Mouse (Mus musculus) MEL (cell line): Measurements from ENCODE around the gene Spg21. TPM values are rescaled to one million over a fixed set of nuclear protein-coding genes. Genes with fewer than 3 reads are reported as not detected.

Experiments
- DNase-seq: peaks from one replicate; pipeline ENCODE4 v3.0.0; 2011; ENCODE audit warnings: low read depth, low spot score
- H3K27ac ChIP-seq: 2 replicates; pipeline ENCODE4 v1.5.1; 2012; ENCODE audit warnings: low read depth, mild to moderate bottlenecking, control low read depth, low read length, moderate library complexity; ENCODE audit not compliant: control insufficient read depth
- H3K27me3 ChIP-seq, 2 experiments: fragments of 150-350 bp in 1 of 2; sonication (generic) in 1 of 2; 2 replicates each; pipeline ENCODE4 v1.6.1; 2012; ENCODE audit warnings: low read length in 2 of 2, mild to moderate bottlenecking in 2 of 2, improper control_type of control experiment in 1 of 2, moderate library complexity in 1 of 2; ENCODE audit not compliant: insufficient read depth in 2 of 2, control insufficient read depth in 1 of 2
- H3K36me3 ChIP-seq, 2 experiments: 2 replicates each; pipeline ENCODE4 v1.6.1; 2012 to 2014; ENCODE audit warnings: low read length in 2 of 2, improper control_type of control experiment in 1 of 2, inconsistent platforms in 1 of 2, mild to moderate bottlenecking in 1 of 2; ENCODE audit not compliant: insufficient read depth in 2 of 2, control insufficient read depth in 1 of 2
- H3K4me1 ChIP-seq, 2 experiments: fragments of 150-350 bp in 1 of 2; sonication (generic) in 1 of 2; 2 replicates each; pipeline ENCODE4 v1.6.1; 2012; ENCODE audit warnings: low read length in 2 of 2, improper control_type of control experiment in 1 of 2, mild to moderate bottlenecking in 1 of 2; ENCODE audit not compliant: insufficient read depth in 2 of 2, control insufficient read depth in 1 of 2
- H3K4me3 ChIP-seq, 2 experiments: fragments of 150-350 bp in 1 of 2; sonication (generic) in 1 of 2; 2 replicates each; pipeline ENCODE4 v1.5.1; 2012; ENCODE audit warnings: low read depth in 2 of 2, low read length in 2 of 2, mild to moderate bottlenecking in 2 of 2, moderate library complexity in 2 of 2, control low read depth in 1 of 2, improper control_type of control experiment in 1 of 2; ENCODE audit not compliant: control insufficient read depth in 1 of 2, insufficient read depth in 1 of 2
- H3K79me2 ChIP-seq: 2 replicates; pipeline ENCODE4 v1.6.1; 2012; ENCODE audit warnings: mild to moderate bottlenecking, low read length, moderate library complexity; ENCODE audit not compliant: control insufficient read depth, poor library complexity, insufficient read depth
- H3K9ac ChIP-seq: 2 replicates; pipeline ENCODE4 v1.6.1; 2012; ENCODE audit warnings: low read depth, mild to moderate bottlenecking, control low read depth, low read length, moderate library complexity; ENCODE audit not compliant: control insufficient read depth, poor library complexity, severe bottlenecking
- H3K9me3 ChIP-seq: fragments of 150-350 bp; sonication (generic); replicated peaks from 2 replicates; pipeline ENCODE4 v1.6.1; 2012; ENCODE audit warnings: mild to moderate bottlenecking, low read length, improper control_type of control experiment, moderate library complexity; ENCODE audit not compliant: insufficient read depth
- BHLHE40 ChIP-seq: IDR thresholded peaks from 2 replicates; pipeline ENCODE4 v1.6.1; 2012; ENCODE audit warnings: low read depth, mild to moderate bottlenecking, inconsistent platforms, low read length, improper control_type of control experiment, borderline replicate concordance
- CHD1 ChIP-seq: IDR thresholded peaks from 2 replicates; pipeline ENCODE4 v1.6.1; 2012; ENCODE audit warnings: low read depth, mild to moderate bottlenecking, inconsistent platforms, low read length, improper control_type of control experiment
- CTCF ChIP-seq, 3 experiments: IDR thresholded peaks in 2 of 3; conservative IDR thresholded peaks in 1 of 3; 2 replicates each; pipeline ENCODE4 v1.5.1; 2011 to 2012; ENCODE audit warnings: low read length in 3 of 3, low read depth in 2 of 3, mild to moderate bottlenecking in 2 of 3, improper control_type of control experiment in 1 of 3, inconsistent platforms in 1 of 3, mixed read lengths in 1 of 3, moderate library complexity in 1 of 3; ENCODE audit not compliant: control insufficient read depth in 1 of 3, insufficient read depth in 1 of 3, poor library complexity in 1 of 3, severe bottlenecking in 1 of 3
- E2F4 ChIP-seq: IDR thresholded peaks from 2 replicates; pipeline ENCODE4 v1.6.1; 2011; ENCODE audit warnings: low read depth, low read length, improper control_type of control experiment, borderline replicate concordance
- ELF1 ChIP-seq: IDR thresholded peaks from 2 replicates; pipeline ENCODE4 v1.6.1; 2014; ENCODE audit warnings: low read depth, mild to moderate bottlenecking, inconsistent platforms, low read length, improper control_type of control experiment, moderate library complexity
- HCFC1 ChIP-seq: IDR thresholded peaks from 2 replicates; pipeline ENCODE4 v1.6.1; 2012; ENCODE audit warnings: low read depth, mild to moderate bottlenecking, inconsistent platforms, low read length, improper control_type of control experiment, moderate library complexity
- KAT2A ChIP-seq: conservative IDR thresholded peaks from 2 replicates; pipeline ENCODE4 v1.6.1; 2012; ENCODE audit warnings: low read depth, low read length, improper control_type of control experiment, inconsistent platforms
- MAX ChIP-seq: IDR thresholded peaks from 2 replicates; pipeline ENCODE4 v1.6.1; 2011; ENCODE audit warnings: low read length, improper control_type of control experiment
- MAZ ChIP-seq: IDR thresholded peaks from 2 replicates; pipeline ENCODE4 v1.6.1; 2012; ENCODE audit warnings: low read depth, mild to moderate bottlenecking, inconsistent platforms, low read length, improper control_type of control experiment
- MYB ChIP-seq: IDR thresholded peaks from 2 replicates; pipeline ENCODE4 v1.6.1; 2011; ENCODE audit warnings: mild to moderate bottlenecking, low read depth, low read length, improper control_type of control experiment
- MYC ChIP-seq: IDR thresholded peaks from 2 replicates; pipeline ENCODE4 v1.6.1; 2011; ENCODE audit warnings: low read depth, mild to moderate bottlenecking, low read length, improper control_type of control experiment, moderate library complexity
- NELFE ChIP-seq: IDR thresholded peaks from 2 replicates; pipeline ENCODE4 v1.6.1; 2011; ENCODE audit warnings: low read depth, low read length, improper control_type of control experiment
- RCOR1 ChIP-seq: IDR thresholded peaks from 2 replicates; pipeline ENCODE4 v1.6.1; 2012; ENCODE audit warnings: low read depth, mild to moderate bottlenecking, inconsistent platforms, low read length, improper control_type of control experiment
- TAL1 ChIP-seq: IDR thresholded peaks from 2 replicates; pipeline ENCODE4 v1.6.1; 2012; ENCODE audit warnings: mild to moderate bottlenecking, inconsistent platforms, low read length, moderate library complexity, mixed read lengths
- UBTF ChIP-seq: IDR thresholded peaks from 2 replicates; pipeline ENCODE4 v1.6.1; 2012; ENCODE audit warnings: low read depth, mild to moderate bottlenecking, inconsistent platforms, low read length, improper control_type of control experiment, moderate library complexity, borderline replicate concordance; ENCODE audit not compliant: insufficient read depth
- ZC3H11A ChIP-seq: IDR thresholded peaks from 2 replicates; pipeline ENCODE4 v1.6.1; 2012; ENCODE audit warnings: low read depth, mild to moderate bottlenecking, inconsistent platforms, low read length, improper control_type of control experiment
- polyA plus RNA-seq, 2 experiments: library from polyadenylated mRNA; stranded (reverse) in 1 of 2; unstranded in 1 of 2; fragments of >175 nt in 1 of 2; fragments of >200 nt in 1 of 2; gene quantifications; 2 replicates each; pipeline versions ENCODE4 v1.2.1 to v1.2.4; 2012; ENCODE audit warnings: low replicate concordance in 2 of 2, low read depth in 1 of 2; ENCODE audit not compliant: insufficient read length in 2 of 2, insufficient read depth in 1 of 2, missing spikeins in 1 of 2
- total RNA-seq: library from RNA; depleted of rRNA; stranded (reverse); fragments of 300-350 nt; gene quantifications from 2 replicates; pipeline ENCODE4 v1.2.3, GENCODE M21; 2012

Gene Spg21
- total and polyA plus RNA-seq, 3 experiments, result 21.7 to 25.9 TPM; not detected in 1

- no peak overlapping the region for H3K9ac ChIP-seq
- H3K27ac ChIP-seq, result no peak overlapping the region
- H3K79me2 ChIP-seq, result no peaks in the 10 kb centered on the region
- no peaks in the 10 kb centered on the region for H3K4me1 ChIP-seq
- TF ChIP-seq MAZ (no peak), CTCF (IDR thresholded peaks at IDR 0.05 in 2 of 3, conservative IDR thresholded peaks at IDR 0.05 in 1 of 3; ENCODE audit: control insufficient read depth in 1 of 3, insufficient read depth in 1 of 3, low read depth in 2 of 3, low read length in 3 of 3, poor library complexity in 1 of 3, severe bottlenecking in 1 of 3) (no peak), KAT2A (no peak), BHLHE40 (no peak), E2F4 (no peak), NELFE (no peak), CHD1 (no peak), ELF1 (no peak), UBTF (no peak), MYC (no peak), ZC3H11A (no peak)
- no peaks in the 10 kb centered on the region for H3K36me3 ChIP-seq
- no peaks in the 10 kb centered on the region for H3K9me3 ChIP-seq
- DNase-seq, result no peak
- H3K4me3 ChIP-seq, result no peak overlapping the region
- peaks cover 2 to 6% of the 10 kb centered on the region in 2 experiments for H3K27me3 ChIP-seq
Observed at GRCm38 (mm10) chr9:65411326-65411725, 49.4 kb upstream of the Spg21 start.

GRCm38 (mm10) chr9:65417738-65418137 is 43.0 kb upstream of the Spg21 start:
- Histone ChIP-seq H3K79me2 (no peaks in the 10 kb centered on the region), H3K27me3 (peaks cover 2% of the 10 kb centered on the region in 2 experiments; a peak in 2 of 4 replicates), H3K27ac (no peak overlapping the region), H3K9ac (no peak overlapping the region), H3K9me3 (no peaks in the 10 kb centered on the region), H3K4me3 (no peak overlapping the region), H3K4me1 (no peaks in the 10 kb centered on the region), H3K36me3 (no peaks in the 10 kb centered on the region)
- no peak for DNase-seq
- TF ChIP-seq RCOR1 (no peak), MAX (no peak), BHLHE40 (no peak), TAL1 (no peak), ELF1 (no peak), CTCF (IDR thresholded peaks at IDR 0.05 in 2 of 3, conservative IDR thresholded peaks at IDR 0.05 in 1 of 3; ENCODE audit: control insufficient read depth in 1 of 3, insufficient read depth in 1 of 3, low read depth in 2 of 3, low read length in 3 of 3, poor library complexity in 1 of 3, severe bottlenecking in 1 of 3) (no peak), HCFC1 (no peak), MYB (no peak)
